Mouse (Mus musculus) embryonic facial prominence, embryonic 12.5 days (tissue): ENCODE results near the gene Elmo1. TPM values are rescaled to one million over a fixed set of nuclear protein-coding genes. Genes with fewer than 3 reads are reported as not detected.

Experiments
- ATAC-seq: fragments of 200-750 bp; cut with Nextera tagmentation; 2 replicates; pipeline ENCODE4 v1.8.0; 2017; ENCODE audit not compliant: insufficient number of reproducible peaks, insufficient read depth, low FRiP score, low TSS enrichment
- H3K27ac ChIP-seq: fragments of 300-500 bp; sonication (generic); 2 replicates; pipeline ENCODE4 v1.5.1; 2016; ENCODE audit warnings: mild to moderate bottlenecking
- H3K27me3 ChIP-seq: fragments of 300-500 bp; sonication (generic); 2 replicates; pipeline ENCODE4 v1.6.1; 2016; ENCODE audit warnings: mild to moderate bottlenecking, moderate library complexity
- H3K36me3 ChIP-seq: fragments of 300-500 bp; sonication (generic); 2 replicates; pipeline ENCODE4 v1.6.1; 2016; ENCODE audit warnings: mild to moderate bottlenecking
- H3K4me1 ChIP-seq: fragments of 300-500 bp; sonication (generic); 2 replicates; pipeline ENCODE4 v1.6.1; 2016
- H3K4me2 ChIP-seq: fragments of 300-500 bp; sonication (generic); replicated peaks from 2 replicates; pipeline ENCODE4 v1.6.1; 2016; ENCODE audit warnings: mild to moderate bottlenecking, moderate library complexity
- H3K4me3 ChIP-seq: fragments of 300-500 bp; sonication (generic); 2 replicates; pipeline ENCODE4 v1.5.1; 2016; ENCODE audit warnings: mild to moderate bottlenecking
- H3K9ac ChIP-seq: fragments of 300-500 bp; sonication (generic); 2 replicates; pipeline ENCODE4 v1.6.1; 2016; ENCODE audit warnings: mild to moderate bottlenecking, moderate library complexity
- H3K9me3 ChIP-seq: fragments of 300-500 bp; sonication (generic); 2 replicates; pipeline ENCODE4 v1.6.1; 2016; ENCODE audit warnings: mild to moderate bottlenecking, moderate library complexity
- WGBS: fragments of 180-500 bp; shearing (Covaris S2); methylation state at CpG from one replicate; pipeline ENCODE4 v1.1.7; 2016; 5-methylcytosine and 5-hydroxymethylcytosine counted together
- polyA plus RNA-seq: library from polyadenylated mRNA; unstranded; fragments of >200 nt; fragmentation: Nextera tagmentation; extraction: Ambion mirVana; gene quantifications from 2 replicates; pipeline ENCODE4 v1.2.1, GENCODE M21; 2016

The Elmo1 gene
- polyA plus RNA-seq, 1 experiment from 2014 or later: 11.1 TPM

GRCm38 (mm10) chr13:20489698-20490417 is 399.5 kb downstream of the Elmo1 start:
- Histone ChIP-seq H3K36me3 (no peaks in the 10 kb centered on the region), H3K27ac (no peak overlapping the region), H3K4me3 (no peak overlapping the region), H3K27me3 (no peaks in the 10 kb centered on the region), H3K4me2 (no peak overlapping the region), H3K4me1 (no peaks in the 10 kb centered on the region), H3K9me3 (no peaks in the 10 kb centered on the region), H3K9ac (no peak overlapping the region)
- 81% methylated on average over 8 of the region's 8 CpGs for WGBS
- no peak for ATAC-seq

GRCm38 (mm10) chr13:20490860-20491594 is 400.6 kb downstream of the Elmo1 start:
- no peak for ATAC-seq
- H3K36me3 ChIP-seq: no peaks in the 10 kb centered on the region
- 75% methylated on average over 5 of the region's 5 CpGs for WGBS
- no peaks in the 10 kb centered on the region for H3K4me1 ChIP-seq
- H3K27ac ChIP-seq: no peak overlapping the region
- H3K27me3 ChIP-seq: no peaks in the 10 kb centered on the region
- H3K4me2 ChIP-seq: no peak overlapping the region
- no peak overlapping the region for H3K4me3 ChIP-seq
- no peak overlapping the region for H3K9ac ChIP-seq
- no peaks in the 10 kb centered on the region for H3K9me3 ChIP-seq

- WGBS: 68% methylated on average over 3 of the region's 3 CpGs
- Histone ChIP-seq H3K4me1 (no peaks in the 10 kb centered on the region), H3K4me2 (no peak overlapping the region), H3K9ac (no peak overlapping the region), H3K27ac (no peak overlapping the region), H3K4me3 (no peak overlapping the region), H3K36me3 (no peaks in the 10 kb centered on the region), H3K27me3 (no peaks in the 10 kb centered on the region), H3K9me3 (no peaks in the 10 kb centered on the region)
- no peak for ATAC-seq
These were observed 401.3 kb downstream of the Elmo1 start for GRCm38 (mm10) chr13:20491666-20492065.

GRCm38 (mm10) chr13:20494047-20494739 is 403.8 kb downstream of the Elmo1 start:
- H3K4me1 ChIP-seq: no peaks in the 10 kb centered on the region
- H3K4me2 ChIP-seq: no peak overlapping the region
- no peak overlapping the region for H3K4me3 ChIP-seq
- WGBS: 68% methylated on average over 6 of the region's 6 CpGs
- ATAC-seq: no peak
- no peaks in the 10 kb centered on the region for H3K36me3 ChIP-seq
- no peak overlapping the region for H3K9ac ChIP-seq
- H3K27ac ChIP-seq: no peak overlapping the region
- H3K9me3 ChIP-seq: no peaks in the 10 kb centered on the region
- no peaks in the 10 kb centered on the region for H3K27me3 ChIP-seq

GRCm38 (mm10) chr13:20501923-20502322 is 411.5 kb downstream of the Elmo1 start:
- H3K4me1 ChIP-seq: no peaks in the 10 kb centered on the region
- H3K9ac ChIP-seq: no peak overlapping the region
- no peak for ATAC-seq
- H3K27ac ChIP-seq: no peak overlapping the region
- no peaks in the 10 kb centered on the region for H3K36me3 ChIP-seq
- no peak overlapping the region for H3K4me2 ChIP-seq
- H3K4me3 ChIP-seq: no peak overlapping the region
- no peaks in the 10 kb centered on the region for H3K27me3 ChIP-seq
- H3K9me3 ChIP-seq: no peaks in the 10 kb centered on the region

GRCm38 (mm10) chr13:20503371-20503770 is 413.0 kb downstream of the Elmo1 start:
- WGBS: 89% methylated on average over 3 of the region's 3 CpGs
- H3K27ac ChIP-seq: no peak overlapping the region

GRCm38 (mm10) chr13:20507381-20508129 is 417.2 kb downstream of the Elmo1 start:
- Histone ChIP-seq H3K9me3 (no peaks in the 10 kb centered on the region), H3K4me1 (no peaks in the 10 kb centered on the region), H3K27ac (no peak overlapping the region), H3K4me3 (no peak overlapping the region), H3K36me3 (no peaks in the 10 kb centered on the region), H3K9ac (no peak overlapping the region), H3K4me2 (no peak overlapping the region), H3K27me3 (no peaks in the 10 kb centered on the region)
- ATAC-seq: no peak
- 54% methylated on average over 10 of the region's 10 CpGs for WGBS

More at GRCm38 (mm10) chr13:20503371-20503770, 413.0 kb downstream of the Elmo1 start:
- Histone ChIP-seq H3K27me3 (no peaks in the 10 kb centered on the region), H3K9me3 (no peaks in the 10 kb centered on the region), H3K36me3 (no peaks in the 10 kb centered on the region), H3K9ac (no peak overlapping the region), H3K4me2 (no peak overlapping the region), H3K4me1 (no peaks in the 10 kb centered on the region), H3K4me3 (no peak overlapping the region)
- ATAC-seq: no peak

GRCm38 (mm10) chr13:20511026-20511425 is 420.6 kb downstream of the Elmo1 start:
- no peaks in the 10 kb centered on the region for H3K27me3 ChIP-seq
- ATAC-seq: no peak
- no peak overlapping the region for H3K4me2 ChIP-seq
- no peaks in the 10 kb centered on the region for H3K36me3 ChIP-seq
- no peak overlapping the region for H3K4me3 ChIP-seq
- H3K4me1 ChIP-seq: no peaks in the 10 kb centered on the region
- no peak overlapping the region for H3K27ac ChIP-seq
- H3K9ac ChIP-seq: no peak overlapping the region
- no peaks in the 10 kb centered on the region for H3K9me3 ChIP-seq
- 90% methylated on average over 4 of the region's 4 CpGs for WGBS

- ATAC-seq: no peak
- H3K27ac ChIP-seq: no peak overlapping the region
- H3K4me2 ChIP-seq: no peak overlapping the region
- H3K9me3 ChIP-seq: no peaks in the 10 kb centered on the region
- no peaks in the 10 kb centered on the region for H3K27me3 ChIP-seq
- no peaks in the 10 kb centered on the region for H3K4me1 ChIP-seq
- H3K9ac ChIP-seq: no peak overlapping the region
- H3K4me3 ChIP-seq: no peak overlapping the region
- H3K36me3 ChIP-seq: no peaks in the 10 kb centered on the region
- WGBS: 72% methylated on average over 10 of the region's 10 CpGs
These were observed 422.2 kb downstream of the Elmo1 start for GRCm38 (mm10) chr13:20512317-20513240.

GRCm38 (mm10) chr13:20514721-20515120 is 424.3 kb downstream of the Elmo1 start:
- 90% methylated on average over 3 of the region's 3 CpGs for WGBS
- ATAC-seq: no peak

GRCm38 (mm10) chr13:20516096-20516495 is 425.7 kb downstream of the Elmo1 start:
- no peaks in the 10 kb centered on the region for H3K27me3 ChIP-seq
- H3K9ac ChIP-seq: no peak overlapping the region
- H3K4me1 ChIP-seq: no peaks in the 10 kb centered on the region
- H3K27ac ChIP-seq: no peak overlapping the region
- ATAC-seq: no peak
- 74% methylated on average over 4 of the region's 4 CpGs for WGBS
- H3K4me2 ChIP-seq: no peak overlapping the region
- H3K36me3 ChIP-seq: no peaks in the 10 kb centered on the region
- H3K9me3 ChIP-seq: no peaks in the 10 kb centered on the region
- no peak overlapping the region for H3K4me3 ChIP-seq

More at GRCm38 (mm10) chr13:20514721-20515120, 424.3 kb downstream of the Elmo1 start:
- Histone ChIP-seq H3K9me3 (no peaks in the 10 kb centered on the region), H3K4me1 (no peaks in the 10 kb centered on the region), H3K4me3 (no peak overlapping the region), H3K27ac (no peak overlapping the region), H3K4me2 (no peak overlapping the region), H3K36me3 (no peaks in the 10 kb centered on the region), H3K9ac (no peak overlapping the region), H3K27me3 (no peaks in the 10 kb centered on the region)
